21 mouse cellular contexts compared by ENCODE assay signal in genomic region chrX:101973028-101973427, GRCm38 (mm10).
DNase-seq lines count a peak whose midpoint lies in the region; ATAC-seq lines count a peak whose summit lies in the region.
"Had no signal": no experiment of that assay in that cellular context is flagged by ENCODE, and none has a peak within 500 bp of the region (broad histone marks: within the 10 kb centered on the region; RNA-seq: fewer than 3 reads in every experiment).

No protein-coding gene starts in this region.

- H3K27ac ChIP-seq in heart, embryonic 12.5 days (ENCODE audit: poor library complexity, severe bottlenecking), result peak overlapping the region; percentile 7; the same call in 1 of the 2 replicates
- H3K27ac ChIP-seq in heart, embryonic 14.5 days (replicated peaks in 1 of 2; ENCODE audit: control insufficient read depth in 1 of 2, insufficient read depth in 1 of 2, low read depth in 2 of 2, low read length in 2 of 2), result peak overlapping the region; percentile 28 to 44; a peak in 2 of 4 replicates
- H3K27ac ChIP-seq in heart, embryonic 10.5 days, result no peak overlapping the region
- H3K27ac ChIP-seq: embryonic facial prominence, embryonic 13.5 days; embryonic facial prominence, embryonic 15.5 days; forebrain, embryonic 10.5 days; forebrain, embryonic 12.5 days had no signal

- H3K27me3 ChIP-seq in heart, embryonic 12.5 days (replicated peaks), result no peaks in the 10 kb centered on the region
- H3K27me3 ChIP-seq in heart, embryonic 14.5 days (ENCODE audit: control insufficient read depth, insufficient read depth, low read length), result no peaks in the 10 kb centered on the region
- no peaks in the 10 kb centered on the region; the same call in 1 of the 2 replicates for H3K27me3 ChIP-seq in heart, embryonic 10.5 days (ENCODE audit: insufficient read depth, poor library complexity, severe bottlenecking)

- H3K9ac ChIP-seq in heart, embryonic 12.5 days, result no peak overlapping the region
- no peak overlapping the region for H3K9ac ChIP-seq in heart, embryonic 14.5 days (ENCODE audit: low read length)
- H3K9ac ChIP-seq: embryonic facial prominence, embryonic 13.5 days; embryonic facial prominence, embryonic 15.5 days; forebrain, embryonic 12.5 days had no signal

- 51% methylated on average over 3 of the region's 3 CpGs for WGBS in heart, embryonic 12.5 days
- WGBS in heart, embryonic 14.5 days, result 47% methylated on average over 3 of the region's 3 CpGs
- 62% methylated on average over 3 of the region's 3 CpGs for WGBS in heart, embryonic 10.5 days

- H3K9me3 ChIP-seq in heart, embryonic 12.5 days (replicated peaks), result peaks cover 2% of the 10 kb centered on the region; the same call in 1 of the 2 replicates
- H3K9me3 ChIP-seq in heart, embryonic 14.5 days (ENCODE audit: control insufficient read depth, low read length), result no peaks in the 10 kb centered on the region
- no peaks in the 10 kb centered on the region for H3K9me3 ChIP-seq in heart, embryonic 10.5 days
- H3K9me3 ChIP-seq: embryonic facial prominence, embryonic 13.5 days; embryonic facial prominence, embryonic 15.5 days; forebrain, embryonic 10.5 days; forebrain, embryonic 12.5 days had no signal

- no peak overlapping the region for H3K4me3 ChIP-seq in heart, embryonic 12.5 days
- H3K4me3 ChIP-seq in heart, embryonic 14.5 days (ENCODE audit: control insufficient read depth in 1 of 2, insufficient read depth in 1 of 2, low read depth in 1 of 2, low read length in 2 of 2), result no peak overlapping the region
- no peak overlapping the region for H3K4me3 ChIP-seq in heart, embryonic 10.5 days
- H3K4me3 ChIP-seq: embryonic facial prominence, embryonic 13.5 days; embryonic facial prominence, embryonic 15.5 days; erythroblast, embryonic 14.5 days; forebrain, embryonic 10.5 days; forebrain, embryonic 12.5 days had no signal

- H3K36me3 ChIP-seq in heart, embryonic 12.5 days, result no peaks in the 10 kb centered on the region
- no peaks in the 10 kb centered on the region for H3K36me3 ChIP-seq in heart, embryonic 14.5 days (ENCODE audit: control insufficient read depth, insufficient read depth, low read length)
- H3K36me3 ChIP-seq in heart, embryonic 10.5 days, result no peaks in the 10 kb centered on the region
- H3K36me3 ChIP-seq: embryonic facial prominence, embryonic 13.5 days; embryonic facial prominence, embryonic 15.5 days; forebrain, embryonic 10.5 days; forebrain, embryonic 12.5 days had no signal

- H3K4me1 ChIP-seq in heart, embryonic 12.5 days (replicated peaks), result peaks cover 22% of the 10 kb centered on the region; the same call in 1 of the 2 replicates
- peaks cover 0 to 3% of the 10 kb centered on the region in 2 experiments; a peak in 2 of 4 replicates for H3K4me1 ChIP-seq in heart, embryonic 14.5 days (ENCODE audit: control insufficient read depth in 2 of 2, insufficient read depth in 2 of 2, low read length in 2 of 2)
- peaks cover 3% of the 10 kb centered on the region; the same call in 1 of the 2 replicates for H3K4me1 ChIP-seq in heart, embryonic 10.5 days
- H3K4me1 ChIP-seq: embryonic facial prominence, embryonic 13.5 days; embryonic facial prominence, embryonic 15.5 days; forebrain, embryonic 10.5 days; forebrain, embryonic 12.5 days had no signal

- H3K4me2 ChIP-seq in heart, embryonic 12.5 days, result no peak overlapping the region
- H3K4me2 ChIP-seq in heart, embryonic 14.5 days (ENCODE audit: low read length), result no peak overlapping the region
- H3K4me2 ChIP-seq: embryonic facial prominence, embryonic 13.5 days; embryonic facial prominence, embryonic 15.5 days; forebrain, embryonic 12.5 days had no signal

- ATAC-seq in heart, embryonic 12.5 days (ENCODE audit: insufficient number of reproducible peaks, low FRiP score), result no peak
- ATAC-seq in heart, embryonic 14.5 days (ENCODE audit: insufficient number of reproducible peaks, insufficient read depth, low FRiP score, low read depth), result no peak
- ATAC-seq: forebrain, embryonic 14.5 days; forebrain, embryonic 16.5 days had no signal

- DNase-seq in heart, postnatal 10 days, result no peak
- DNase-seq in heart, embryonic 10.5 days (ENCODE audit: low spot score), result no peak
- DNase-seq: adrenal gland, adult 2 months; adrenal gland, postnatal 10 days; adrenal gland, postnatal 25 days; cerebellum, adult 11 months; cerebellum, adult 18-20 months; cerebellum, adult 8-10 months; cerebellum, adult 9-11 months; cerebellum, postnatal 14 days; cerebellum, postnatal 36 days; embryo, embryonic 11 days had no signal

- intact Hi-C loops in heart, postnatal 10 days (cut with DNase I), result no loop called here
